Mouse (Mus musculus) intestine, embryonic 14.5 days (tissue): ENCODE measurements around the gene Apoa2. TPM values are rescaled to one million over a fixed set of nuclear protein-coding genes. Genes with fewer than 3 reads are reported as not detected.

ENCODE experiments used
- ATAC-seq: fragments of 200-750 bp; cut with Nextera tagmentation; replicated peaks from 2 replicates; pipeline ENCODE4 v1.8.0; 2017; ENCODE audit warnings: low read depth, moderate number of reproducible peaks, moderate TSS enrichment, moderate library complexity; ENCODE audit not compliant: low FRiP score, low TSS enrichment
- DNase-seq: peaks from one replicate; pipeline ENCODE4 v3.0.0-alpha.2; 2018; ENCODE audit warnings: low spot score
- H3K27ac ChIP-seq: fragments of 300-500 bp; sonication (generic); 2 replicates; pipeline ENCODE4 v1.5.1; 2014; ENCODE audit warnings: low read depth, mild to moderate bottlenecking, control low read depth
- H3K27me3 ChIP-seq: fragments of 300-500 bp; sonication (generic); replicated peaks from 2 replicates; pipeline ENCODE4 v1.6.1; 2014; ENCODE audit warnings: low read length, control low read depth; ENCODE audit not compliant: control insufficient read depth, insufficient read depth
- H3K36me3 ChIP-seq: fragments of 300-500 bp; sonication (generic); 2 replicates; pipeline ENCODE4 v1.6.1; 2014; ENCODE audit warnings: low read length, control low read depth; ENCODE audit not compliant: control insufficient read depth, insufficient read depth
- H3K4me1 ChIP-seq: fragments of 300-500 bp; sonication (generic); replicated peaks from 2 replicates; pipeline ENCODE4 v1.6.1; 2014; ENCODE audit warnings: low read length, control low read depth, mixed read lengths; ENCODE audit not compliant: control insufficient read depth, insufficient read depth
- H3K4me2 ChIP-seq: fragments of 300-500 bp; sonication (generic); 2 replicates; pipeline ENCODE4 v1.6.1; 2014; ENCODE audit warnings: low read length
- H3K4me3 ChIP-seq: fragments of 300-500 bp; sonication (generic); 2 replicates; pipeline ENCODE4 v1.5.1; 2014; ENCODE audit warnings: low read depth, low read length, control low read depth, mixed read lengths
- H3K9ac ChIP-seq: fragments of 300-500 bp; sonication (generic); 2 replicates; pipeline ENCODE4 v1.6.1; 2014; ENCODE audit warnings: mild to moderate bottlenecking, low read length
- H3K9me3 ChIP-seq: fragments of 300-500 bp; sonication (generic); 2 replicates; pipeline ENCODE4 v1.6.1; 2016; ENCODE audit warnings: low read length, control low read depth; ENCODE audit not compliant: control insufficient read depth
- WGBS: fragments of 180-500 bp; shearing (Covaris S2); extraction: QIAGEN DNeasy Blood & Tissue Kit; methylation state at CpG from one replicate; pipeline ENCODE4 v1.1.7; 2014; 5-methylcytosine and 5-hydroxymethylcytosine counted together
- polyA plus RNA-seq: library from polyadenylated mRNA; unstranded; fragments of >200 nt; fragmentation: Nextera tagmentation; extraction: Ambion mirVana; gene quantifications from 2 replicates; pipeline ENCODE4 v1.2.1, GENCODE M21; 2014

Gene Apoa2
- polyA plus RNA-seq, 1 experiment from 2014 or later: 2.5 TPM

GRCm38 (mm10) chr1:171229750-171230149 is 4.9 kb downstream of the Apoa2 start:
- ATAC-seq (no peak), DNase-seq (no peak)
- Histone ChIP-seq H3K9ac (no peak overlapping the region), H3K4me3 (no peak overlapping the region), H3K27me3 (no peaks in the 10 kb centered on the region), H3K4me2 (no peak overlapping the region), H3K27ac (no peak overlapping the region), H3K4me1 (no peaks in the 10 kb centered on the region), H3K36me3 (peaks cover 16% of the 10 kb centered on the region), H3K9me3 (no peaks in the 10 kb centered on the region)
- 64% methylated on average over 6 of the region's 6 CpGs for WGBS

DNA sequence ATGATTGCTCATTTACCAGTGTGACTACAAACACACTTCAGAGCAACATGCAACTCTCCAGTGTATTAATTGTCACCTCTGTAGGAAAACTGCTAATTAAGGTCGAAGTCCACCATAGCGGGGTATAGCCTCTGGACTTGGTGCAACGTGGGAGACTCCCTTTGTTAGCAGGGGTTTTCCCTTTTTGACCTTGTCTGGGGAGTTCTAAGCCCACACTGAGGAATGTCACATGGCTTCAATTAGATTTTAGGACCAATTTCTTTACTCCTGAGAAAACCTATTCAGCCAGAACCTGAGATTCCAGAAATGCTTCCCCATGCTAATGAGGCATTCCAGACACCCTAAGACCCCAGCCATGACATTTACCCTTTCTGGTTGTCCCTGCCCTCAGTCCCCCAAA is 5.4 kb downstream of the Apoa2 start:
- no peak for ATAC-seq
- DNase-seq: no peak
- Histone ChIP-seq H3K27me3 (no peaks in the 10 kb centered on the region), H3K9me3 (no peaks in the 10 kb centered on the region), H3K4me1 (no peaks in the 10 kb centered on the region), H3K4me2 (no peak overlapping the region), H3K36me3 (peaks cover 21% of the 10 kb centered on the region), H3K9ac (no peak overlapping the region), H3K4me3 (no peak overlapping the region), H3K27ac (no peak overlapping the region)
- 79% methylated on average over 3 of the region's 3 CpGs for WGBS

DNA sequence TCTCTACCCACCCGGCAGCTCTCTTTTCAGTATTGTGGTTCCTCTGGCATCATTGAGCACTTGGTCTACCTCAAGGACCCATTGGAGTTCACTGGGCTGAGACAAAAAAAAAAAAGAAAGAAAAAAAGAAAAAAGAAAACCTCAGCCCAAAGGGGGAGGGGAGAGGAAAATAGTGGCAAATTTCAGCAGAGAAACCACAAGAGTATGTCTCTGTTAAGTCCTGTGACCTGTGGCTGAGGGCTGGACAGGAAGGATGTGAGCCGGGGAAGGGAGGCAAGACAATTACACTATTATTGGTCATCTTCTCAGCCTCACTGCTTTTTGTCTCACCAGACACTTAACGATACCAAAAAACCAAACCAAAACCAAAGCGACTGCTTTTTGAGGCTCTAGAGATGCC is 7.0 kb downstream of the Apoa2 start:
- Histone ChIP-seq H3K4me2 (no peak overlapping the region), H3K4me3 (no peak overlapping the region), H3K27me3 (no peaks in the 10 kb centered on the region), H3K9me3 (no peaks in the 10 kb centered on the region), H3K9ac (no peak overlapping the region), H3K4me1 (no peaks in the 10 kb centered on the region), H3K36me3 (peaks cover 37% of the 10 kb centered on the region), H3K27ac (no peak overlapping the region)
- DNase-seq (no peak), ATAC-seq (no peak)
- 69% methylated on average over 4 of the region's 4 CpGs for WGBS

DNA sequence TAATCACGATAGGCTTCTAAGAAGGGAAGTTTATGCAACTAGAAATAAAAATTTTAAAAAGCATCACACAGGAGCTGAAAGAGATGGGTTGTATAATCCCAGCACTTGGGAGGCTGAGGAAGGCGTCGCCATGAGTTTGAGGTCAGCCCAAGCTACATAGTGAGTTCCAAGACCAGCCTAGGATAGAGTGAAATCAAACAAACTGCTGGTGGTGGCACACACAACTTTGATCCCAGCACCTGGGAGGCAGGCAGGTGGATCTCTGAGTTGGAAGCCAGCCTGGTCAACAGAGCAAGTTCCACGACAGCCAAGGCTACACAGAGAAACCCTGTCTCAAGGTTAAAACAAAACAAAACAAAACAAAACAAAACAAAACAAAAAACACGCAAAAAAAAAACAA is 7.5 kb downstream of the Apoa2 start:
- 84% methylated on average over 5 of the region's 5 CpGs for WGBS
- no peaks in the 10 kb centered on the region for H3K4me1 ChIP-seq
- DNase-seq (no peak), ATAC-seq (no peak)
- H3K4me3 ChIP-seq: no peak overlapping the region
- H3K27me3 ChIP-seq: no peaks in the 10 kb centered on the region
- no peaks in the 10 kb centered on the region for H3K9me3 ChIP-seq
- H3K27ac ChIP-seq: no peak overlapping the region
- H3K4me2 ChIP-seq: no peak overlapping the region
- H3K9ac ChIP-seq: no peak overlapping the region
- peaks cover 42% of the 10 kb centered on the region for H3K36me3 ChIP-seq

- H3K9me3 ChIP-seq: no peaks in the 10 kb centered on the region
- no peak overlapping the region for H3K4me2 ChIP-seq
- DNase-seq (no peak), ATAC-seq (no peak)
- WGBS: 79% methylated on average over 12 of the region's 12 CpGs
- H3K27ac ChIP-seq: no peak overlapping the region
- H3K4me3 ChIP-seq: no peak overlapping the region
- no peaks in the 10 kb centered on the region for H3K4me1 ChIP-seq
- H3K36me3 ChIP-seq: peaks cover 49% of the 10 kb centered on the region
- no peak overlapping the region for H3K9ac ChIP-seq
- no peaks in the 10 kb centered on the region for H3K27me3 ChIP-seq
Measured at GRCm38 (mm10) chr1:171232800-171233730, 8.2 kb downstream of the Apoa2 start.

DNA sequence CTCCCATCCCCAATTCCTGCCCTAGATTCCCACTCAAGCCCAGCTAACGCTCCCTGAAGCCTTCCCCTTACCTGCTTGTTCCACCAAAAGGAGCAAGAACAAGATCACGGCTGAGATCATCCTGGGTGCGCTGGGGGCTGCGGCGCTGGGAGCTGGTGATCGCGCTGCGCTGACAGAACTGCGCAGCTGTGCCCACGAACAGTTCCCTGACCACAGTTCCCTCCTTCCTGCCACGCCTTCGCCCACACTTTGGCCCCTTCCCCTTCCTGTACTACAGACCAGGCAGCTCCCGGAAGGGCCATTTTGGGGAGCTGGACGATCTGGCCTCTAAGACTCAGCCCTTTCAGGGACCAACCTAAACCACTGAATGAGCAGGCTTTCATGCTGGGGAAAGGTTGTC is 9.3 kb downstream of the Apoa2 start, which contains the start of gene Fcer1g:
Fcer1g (minus strand) TSS at position 240 of the 400 bp plus-strand sequence.
- Histone ChIP-seq H3K27me3 (no peaks in the 10 kb centered on the region), H3K36me3 (peaks cover 60% of the 10 kb centered on the region), H3K9me3 (no peaks in the 10 kb centered on the region), H3K4me2 (no peak within 1 kb of the TSS), H3K4me3 (no peak within 1 kb of the TSS), H3K27ac (no peak within 1 kb of the TSS; the same call in 1 of the 2 replicates), H3K9ac (no peak within 1 kb of the TSS), H3K4me1 (no peaks in the 10 kb centered on the region)
- DNase-seq: no peak
- ATAC-seq: no peak
- 89% methylated on average over 14 of the region's 14 CpGs for WGBS

DNA sequence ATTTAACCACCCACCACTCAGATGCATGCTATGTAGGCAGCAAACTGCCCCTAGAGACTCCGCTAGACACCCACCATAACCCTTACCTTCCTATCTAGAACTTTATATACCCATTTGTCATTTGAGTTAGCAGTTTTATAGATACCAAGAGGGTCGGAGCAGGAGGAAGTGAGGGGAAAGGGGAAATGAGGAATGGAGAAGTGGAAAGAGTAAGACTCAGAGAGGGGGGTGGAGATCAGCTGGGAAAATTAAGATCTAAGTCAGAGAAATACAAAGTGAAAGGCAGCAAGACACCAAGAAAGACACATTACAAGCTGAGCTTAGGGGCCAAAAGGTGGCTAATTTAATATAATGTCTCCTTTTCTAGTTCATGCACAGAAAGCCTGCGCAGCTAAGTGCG is 9.7 kb downstream of the Apoa2 start:
- Histone ChIP-seq H3K9ac (no peak overlapping the region), H3K27me3 (no peaks in the 10 kb centered on the region), H3K27ac (no peak overlapping the region; the same call in 1 of the 2 replicates), H3K4me1 (no peaks in the 10 kb centered on the region), H3K36me3 (peaks cover 64% of the 10 kb centered on the region), H3K4me2 (no peak overlapping the region), H3K4me3 (no peak overlapping the region), H3K9me3 (no peaks in the 10 kb centered on the region)
- WGBS: 77% methylated on average over 4 of the region's 4 CpGs
- ATAC-seq (no peak), DNase-seq (no peak)

DNA sequence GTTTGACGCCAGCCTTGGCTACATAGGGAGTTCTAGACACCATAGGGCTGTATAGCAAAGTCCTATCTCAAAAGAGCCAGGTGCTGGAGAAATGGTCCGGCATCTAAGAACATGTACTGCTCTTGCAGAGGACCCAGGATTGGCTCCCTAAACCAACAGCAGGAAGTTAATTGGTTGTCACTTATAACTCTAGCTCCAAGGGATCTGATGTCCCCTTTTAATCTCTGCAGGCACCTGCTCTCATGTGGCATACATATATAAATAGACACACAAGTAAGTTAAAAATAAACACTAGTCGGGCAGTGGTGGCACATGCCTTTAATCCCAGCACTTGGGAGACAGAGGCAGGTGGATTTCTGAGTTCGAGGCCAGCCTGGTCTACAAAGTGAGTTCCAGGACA is 10.9 kb downstream of the Apoa2 start:
- 81% methylated on average over 4 of the region's 4 CpGs for WGBS
- no peak for ATAC-seq
- H3K9ac ChIP-seq: no peak overlapping the region
- no peaks in the 10 kb centered on the region for H3K9me3 ChIP-seq
- no peaks in the 10 kb centered on the region for H3K4me1 ChIP-seq
- no peak for DNase-seq
- H3K27me3 ChIP-seq: no peaks in the 10 kb centered on the region
- H3K4me3 ChIP-seq: no peak overlapping the region
- no peak overlapping the region for H3K4me2 ChIP-seq
- peaks cover 76% of the 10 kb centered on the region for H3K36me3 ChIP-seq
- H3K27ac ChIP-seq: no peak overlapping the region

- Histone ChIP-seq H3K27ac (no peak overlapping the region), H3K4me2 (no peak overlapping the region), H3K4me3 (no peak overlapping the region), H3K9me3 (no peaks in the 10 kb centered on the region), H3K27me3 (no peaks in the 10 kb centered on the region), H3K36me3 (peaks cover 89% of the 10 kb centered on the region), H3K9ac (no peak overlapping the region), H3K4me1 (no peaks in the 10 kb centered on the region)
- DNase-seq (no peak), ATAC-seq (no peak)
- 49% methylated on average over 6 of the region's 6 CpGs for WGBS
Measured at GRCm38 (mm10) chr1:171237438-171237837, 12.6 kb downstream of the Apoa2 start.
